Mouse (Mus musculus) megakaryocyte progenitor cell, adult 5-6 weeks (primary cell): ENCODE measurements at regions not wholly inside any gene's neighbourhood (a gene's known extent, or its start where the extent isn't known, plus 50 kb on each side); places are given as distances from the start of the nearest gene placed in this dataset.

Source experiments
- ATAC-seq: replicated peaks from 2 replicates; pipeline ENCODE4 v1.8.0; 2016; ENCODE audit warnings: mild to moderate bottlenecking, moderate TSS enrichment, inconsistent platforms; ENCODE audit not compliant: poor library complexity

- no peak for ATAC-seq
Observed at GRCm38 (mm10) chr13:118193951-118194696, 192.3 kb upstream of the B430218F22Rik start.

GRCm38 (mm10) chr13:118208146-118208545 lies 178.3 kb upstream of the B430218F22Rik start:
- ATAC-seq, result no peak

- peak; percentile 63; the same call in 1 of the 2 replicates for ATAC-seq
Observed at GRCm38 (mm10) chr13:118227354-118227753, 159.1 kb upstream of the B430218F22Rik start.

- no peak for ATAC-seq
Observed at GRCm38 (mm10) chr13:118237968-118238367, 148.5 kb upstream of the B430218F22Rik start.

GRCm38 (mm10) chr13:118244680-118245079 lies 141.8 kb upstream of the B430218F22Rik start:
- no peak for ATAC-seq

GRCm38 (mm10) chr13:118245546-118245945 lies 140.9 kb upstream of the B430218F22Rik start:
- ATAC-seq, result no peak

- no peak for ATAC-seq
Observed at GRCm38 (mm10) chr13:118259606-118260005, 126.8 kb upstream of the B430218F22Rik start.

- no peak for ATAC-seq
Observed at GRCm38 (mm10) chr13:118262971-118263370, 123.5 kb upstream of the B430218F22Rik start.

- no peak for ATAC-seq
Observed at GRCm38 (mm10) chr13:118265763-118266520, 120.5 kb upstream of the B430218F22Rik start.

GRCm38 (mm10) chr13:118272904-118273303 lies 113.5 kb upstream of the B430218F22Rik start:
- ATAC-seq, result no peak

- ATAC-seq, result peak; percentile 77
Observed at GRCm38 (mm10) chr13:118280956-118281355, 105.5 kb upstream of the B430218F22Rik start.

GRCm38 (mm10) chr13:118293728-118294127 lies 92.7 kb upstream of the B430218F22Rik start:
- ATAC-seq, result no peak

- no peak for ATAC-seq
Observed at GRCm38 (mm10) chr13:118310080-118310479, 76.3 kb upstream of the B430218F22Rik start.

- no peak for ATAC-seq
Observed at GRCm38 (mm10) chr13:118313676-118314075, 72.8 kb upstream of the B430218F22Rik start.
